Mouse (Mus musculus) heart, postnatal 0 days (tissue): ENCODE data around the gene Tmem40. TPM values are rescaled to one million over a fixed set of nuclear protein-coding genes. Genes with fewer than 3 reads are reported as not detected.

ENCODE experiments used
- ATAC-seq: fragments of 200-750 bp; cut with Nextera tagmentation; 2 replicates; pipeline ENCODE4 v1.8.0; 2017; ENCODE audit warnings: low read depth, moderate number of reproducible peaks, moderate library complexity; ENCODE audit not compliant: insufficient read depth
- DNase-seq: peaks from one replicate; pipeline ENCODE4 v3.0.0-alpha.2; 2016; ENCODE audit warnings: low spot score
- H3K27ac ChIP-seq: fragments of 300-500 bp; sonication (generic); 2 replicates; pipeline ENCODE4 v1.5.1; 2014; ENCODE audit warnings: low read depth, mild to moderate bottlenecking
- H3K27me3 ChIP-seq: fragments of 300-500 bp; sonication (generic); 2 replicates; pipeline ENCODE4 v1.6.1; 2014; ENCODE audit warnings: low read length, mixed read lengths; ENCODE audit not compliant: control insufficient read depth, insufficient read depth
- H3K36me3 ChIP-seq: fragments of 300-500 bp; sonication (generic); replicated peaks from 2 replicates; pipeline ENCODE4 v1.6.1; 2014; ENCODE audit warnings: low read length, mixed read lengths; ENCODE audit not compliant: control insufficient read depth, insufficient read depth
- H3K4me1 ChIP-seq: fragments of 300-500 bp; sonication (generic); 2 replicates; pipeline ENCODE4 v1.6.1; 2014; ENCODE audit warnings: antibody characterized with exemption; ENCODE audit not compliant: control insufficient read depth, insufficient read depth
- H3K4me2 ChIP-seq: fragments of 300-500 bp; sonication (generic); 2 replicates; pipeline ENCODE4 v1.6.1; 2014; ENCODE audit warnings: low read depth, mild to moderate bottlenecking, low read length, moderate library complexity
- H3K4me3 ChIP-seq: fragments of 300-500 bp; sonication (generic); 2 replicates; pipeline ENCODE4 v1.5.1; 2014; ENCODE audit warnings: low read depth, low read length
- H3K9ac ChIP-seq: fragments of 300-500 bp; sonication (generic); replicated peaks from 2 replicates; pipeline ENCODE4 v1.6.1; 2014; ENCODE audit warnings: low read depth, low read length, mixed read lengths
- H3K9me3 ChIP-seq: fragments of 300-500 bp; sonication (generic); replicated peaks from 2 replicates; pipeline ENCODE4 v1.6.1; 2016; ENCODE audit warnings: low read length; ENCODE audit not compliant: control insufficient read depth
- CTCF ChIP-seq: IDR thresholded peaks from 2 replicates; pipeline ENCODE4 v1.5.1; 2016; ENCODE audit warnings: antibody characterized with exemption, control low read depth, low read depth
- EP300 ChIP-seq: IDR thresholded peaks from 2 replicates; pipeline ENCODE4 v1.6.1; 2016; ENCODE audit warnings: antibody characterized with exemption, low read depth
- WGBS: fragments of 180-500 bp; shearing (Covaris S2); extraction: QIAGEN DNeasy Blood & Tissue Kit; methylation state at CpG from one replicate; pipeline ENCODE4 v1.1.7; 2014; 5-methylcytosine and 5-hydroxymethylcytosine counted together
- polyA plus RNA-seq: library from polyadenylated mRNA; unstranded; fragments of >200 nt; fragmentation: Nextera tagmentation; extraction: Ambion mirVana; gene quantifications from 2 replicates; pipeline ENCODE4 v1.2.1, GENCODE M21; 2015
- total RNA-seq: library from RNA; depleted of rRNA; stranded (reverse); fragments of >200 nt; gene quantifications from 2 replicates; pipeline ENCODE4 v1.2.3, GENCODE M21; 2014; ENCODE audit warnings: low replicate concordance

The Tmem40 gene
- total and polyA plus RNA-seq, 2 experiments from 2014 or later = 0.26 to 2.3 TPM

DNA sequence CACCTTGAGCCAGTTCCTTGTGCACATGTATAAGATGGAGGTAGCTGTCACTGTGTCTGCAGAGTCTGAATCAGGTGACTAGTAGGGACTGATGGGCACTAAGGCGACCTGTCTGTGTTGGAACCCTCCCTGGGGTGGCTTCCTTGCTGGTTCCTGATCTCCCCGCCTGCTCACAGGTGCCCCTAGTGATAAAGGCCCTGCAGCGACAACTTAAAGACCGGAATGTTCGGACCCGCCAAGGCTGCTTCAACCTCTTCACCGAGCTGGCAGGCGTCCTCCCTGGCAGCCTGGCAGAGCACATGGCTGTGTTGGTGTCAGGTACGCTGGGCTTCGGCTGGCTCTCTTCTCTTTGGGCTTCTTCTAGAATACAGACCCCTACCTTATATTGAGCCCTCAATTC, 28.8 kb upstream of the Tmem40 start:
- ATAC-seq (no peak), DNase-seq (peak; percentile 37)
- Histone ChIP-seq H3K9ac (no peak overlapping the region), H3K27ac (no peak overlapping the region; the same call in 1 of the 2 replicates), H3K9me3 (no peaks in the 10 kb centered on the region), H3K36me3 (peaks cover 93% of the 10 kb centered on the region), H3K4me2 (no peak overlapping the region), H3K27me3 (no peaks in the 10 kb centered on the region), H3K4me3 (no peak overlapping the region), H3K4me1 (peaks cover 3% of the 10 kb centered on the region; the same call in 1 of the 2 replicates)
- 55% methylated on average over 10 of the region's 10 CpGs for WGBS
- TF ChIP-seq EP300 = no peak
- TF ChIP-seq CTCF = no peak

DNA sequence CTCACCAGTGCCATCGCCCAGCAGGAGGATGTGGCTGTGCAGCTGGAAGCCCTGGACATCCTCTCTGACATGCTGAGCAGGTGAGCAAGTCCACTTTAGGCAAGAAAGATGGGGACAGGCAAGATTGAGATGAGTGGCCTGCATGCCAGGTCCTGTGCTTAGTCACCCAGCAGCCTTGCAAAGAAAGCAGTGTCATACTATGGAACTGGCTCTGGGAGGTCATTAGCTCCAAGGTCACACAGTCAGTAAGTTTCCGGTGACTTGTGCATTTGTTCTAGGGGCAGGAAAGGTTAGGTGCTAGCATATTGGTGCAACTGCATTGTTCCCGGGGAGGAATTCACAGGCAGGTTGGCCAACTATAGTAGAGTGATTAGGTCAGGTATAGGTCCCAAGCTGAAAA, 20.6 kb upstream of the Tmem40 start:
- WGBS = 66% methylated on average over 3 of the region's 3 CpGs
- Histone ChIP-seq H3K4me2 (no peak overlapping the region), H3K27me3 (no peaks in the 10 kb centered on the region), H3K36me3 (peaks cover 91% of the 10 kb centered on the region), H3K4me3 (no peak overlapping the region), H3K9ac (no peak overlapping the region), H3K9me3 (no peaks in the 10 kb centered on the region), H3K27ac (peak overlapping the region; percentile 30; the same call in 1 of the 2 replicates), H3K4me1 (no peaks in the 10 kb centered on the region)
- TF ChIP-seq CTCF = no peak
- TF ChIP-seq EP300 = no peak
- ATAC-seq (peak; percentile 24; the same call in 1 of the 2 replicates), DNase-seq (no peak)

DNA sequence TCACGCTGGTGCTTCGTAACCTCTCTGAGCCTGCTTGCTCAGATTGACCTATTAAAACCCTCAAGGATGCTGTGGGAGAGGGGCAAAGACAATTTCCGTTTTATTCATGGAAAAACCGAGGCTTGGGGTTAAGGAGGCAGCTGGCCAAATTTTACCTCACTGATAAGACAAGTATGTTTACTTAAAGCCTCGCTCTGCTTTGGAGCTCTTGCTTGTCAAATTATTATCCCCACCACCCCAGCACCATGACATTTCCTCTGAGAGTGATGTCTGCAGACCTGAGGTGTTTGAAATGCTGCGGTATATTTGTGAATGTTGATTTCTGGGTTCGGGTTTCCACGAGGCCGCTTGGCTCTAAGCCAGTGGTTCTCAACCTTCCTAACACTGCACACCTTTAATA, 14.2 kb upstream of the Tmem40 start:
- ATAC-seq (peak; percentile 22), DNase-seq (peak; percentile 49)
- WGBS = 8% methylated on average over 9 of the region's 9 CpGs
- Histone ChIP-seq H3K9ac (peak overlapping the region; percentile 50), H3K36me3 (peaks cover 28% of the 10 kb centered on the region), H3K4me1 (peaks cover 17% of the 10 kb centered on the region), H3K27ac (peak overlapping the region; percentile 91), H3K4me3 (peak overlapping the region; percentile 26), H3K27me3 (no peaks in the 10 kb centered on the region), H3K4me2 (peak overlapping the region; percentile 76), H3K9me3 (no peaks in the 10 kb centered on the region)
- no peak for TF ChIP-seq CTCF
- no peak for TF ChIP-seq EP300

- peak; percentile 88 for ATAC-seq
- Histone ChIP-seq H3K4me3 (peak overlapping the region; percentile 95), H3K4me1 (peaks cover 17% of the 10 kb centered on the region), H3K9me3 (no peaks in the 10 kb centered on the region), H3K9ac (peak overlapping the region; percentile 78), H3K27ac (peak overlapping the region; percentile 91), H3K27me3 (no peaks in the 10 kb centered on the region), H3K36me3 (peaks cover 22% of the 10 kb centered on the region; the same call in 1 of the 2 replicates), H3K4me2 (peak overlapping the region; percentile 76)
- WGBS = 13% methylated on average over 3 of the region's 3 CpGs
- no peak; the same call in 1 of the 2 replicates for TF ChIP-seq EP300
- no peak for TF ChIP-seq CTCF
- DNase-seq = peak; percentile 92
Measured at GRCm38 (mm10) chr6:115775838-115776237, 13.6 kb upstream of the Tmem40 start.

DNA sequence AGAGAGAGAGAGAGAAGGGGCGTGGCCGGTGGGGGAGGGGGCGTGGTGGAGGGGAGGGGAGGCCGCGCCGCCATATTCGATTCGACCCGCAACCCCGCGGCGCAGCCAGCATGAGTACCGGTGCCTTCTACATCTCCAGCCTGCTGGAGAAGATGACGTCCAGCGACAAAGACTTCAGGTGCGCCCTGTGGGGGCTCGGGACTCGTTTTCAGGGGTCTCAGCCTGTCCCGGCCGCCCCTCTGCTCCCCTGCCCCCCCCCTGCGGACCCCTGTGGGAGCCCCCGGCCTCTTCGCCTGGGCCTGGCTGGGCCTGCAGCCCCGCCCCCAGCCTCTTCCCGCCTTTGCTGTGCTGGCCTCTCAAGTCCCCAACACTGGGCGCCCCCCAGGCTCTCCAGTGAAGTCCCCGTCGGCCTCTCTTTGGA, 12.3 kb upstream of the Tmem40 start, which contains the start of gene Cand2:
Gene Cand2, plus strand, starts transcription at position 38 of the 421 bp plus-strand sequence.
- ATAC-seq (peak; percentile 39; the same call in 1 of the 2 replicates), DNase-seq (peak; percentile 43)
- TF ChIP-seq CTCF = no peak
- TF ChIP-seq EP300 = no peak
- 0% methylated on average over 16 of the region's 28 CpGs for WGBS
- Histone ChIP-seq H3K27ac (peak within 1 kb of the TSS; percentile 91), H3K27me3 (no peaks in the 10 kb centered on the region), H3K9ac (peak within 1 kb of the TSS; percentile 78), H3K4me3 (peak within 1 kb of the TSS; percentile 95), H3K4me1 (peaks cover 17% of the 10 kb centered on the region), H3K4me2 (peak within 1 kb of the TSS; percentile 76), H3K9me3 (no peaks in the 10 kb centered on the region), H3K36me3 (peaks cover 10% of the 10 kb centered on the region; the same call in 1 of the 2 replicates)

GRCm38 (mm10) chr6:115773966-115774413, 11.8 kb upstream of the Tmem40 start:
- peak; percentile 46; the same call in 1 of the 2 replicates for ATAC-seq
- peak overlapping the region; percentile 77 for H3K27ac ChIP-seq
- TF ChIP-seq CTCF = no peak
- TF ChIP-seq EP300 = no peak
- WGBS = 3% methylated on average over 14 of the region's 14 CpGs
- peaks cover 8% of the 10 kb centered on the region; the same call in 1 of the 2 replicates for H3K36me3 ChIP-seq
- DNase-seq = peak; percentile 63
- H3K4me1 ChIP-seq = peaks cover 17% of the 10 kb centered on the region
- peak overlapping the region; percentile 46 for H3K9ac ChIP-seq
- H3K27me3 ChIP-seq = no peaks in the 10 kb centered on the region
- peak overlapping the region; percentile 76 for H3K4me2 ChIP-seq
- no peaks in the 10 kb centered on the region for H3K9me3 ChIP-seq
- H3K4me3 ChIP-seq = peak overlapping the region; percentile 95
